Mouse (Mus musculus) frontal cortex, postnatal 10 days (tissue): ENCODE data around the gene Hmgcs2.

Source experiments
- DNase-seq, 2 experiments: peaks; one replicate each; pipeline ENCODE4 v3.0.0; 2022; ENCODE audit warnings: low spot score in 2 of 2, mixed read lengths in 1 of 2

Gene Hmgcs2

DNA sequence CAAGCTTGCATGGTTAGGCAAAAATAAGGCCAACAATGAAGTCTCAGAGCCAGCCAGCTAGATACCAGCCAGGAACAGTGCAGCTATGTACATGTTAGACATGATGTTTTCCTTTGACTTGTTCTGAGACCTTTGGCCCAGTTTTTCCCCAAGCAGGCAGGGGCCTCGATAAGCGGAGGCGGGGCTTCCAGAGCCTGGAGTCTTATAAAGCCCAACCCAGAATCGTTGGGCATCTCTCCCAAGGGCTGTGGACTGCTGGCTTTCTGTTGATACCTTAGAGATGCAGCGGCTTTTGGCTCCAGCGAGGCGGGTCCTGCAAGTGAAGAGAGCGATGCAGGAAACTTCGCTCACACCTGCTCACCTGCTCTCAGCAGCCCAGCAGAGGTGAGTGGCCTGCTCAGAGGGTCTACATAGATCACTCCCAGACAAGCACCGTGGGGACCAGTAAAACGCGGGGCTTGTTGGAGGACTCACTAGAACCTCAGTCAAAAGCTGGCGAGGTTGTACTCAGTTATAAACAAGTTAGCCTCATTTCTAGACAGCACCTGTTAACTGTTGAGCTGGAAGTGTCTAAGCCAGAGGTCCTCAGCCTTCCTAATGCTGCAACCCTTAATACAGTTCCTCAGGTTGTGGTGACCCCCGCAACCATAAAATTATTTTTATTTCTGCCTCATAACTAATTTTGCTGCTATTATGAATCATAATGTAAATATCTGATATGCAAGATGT is at the start of gene Hmgcs2:
TSS of gene Hmgcs2 (plus strand) at position 232 of the 729 bp plus-strand sequence.
- peak; percentile 13 to 15 for DNase-seq

DNA sequence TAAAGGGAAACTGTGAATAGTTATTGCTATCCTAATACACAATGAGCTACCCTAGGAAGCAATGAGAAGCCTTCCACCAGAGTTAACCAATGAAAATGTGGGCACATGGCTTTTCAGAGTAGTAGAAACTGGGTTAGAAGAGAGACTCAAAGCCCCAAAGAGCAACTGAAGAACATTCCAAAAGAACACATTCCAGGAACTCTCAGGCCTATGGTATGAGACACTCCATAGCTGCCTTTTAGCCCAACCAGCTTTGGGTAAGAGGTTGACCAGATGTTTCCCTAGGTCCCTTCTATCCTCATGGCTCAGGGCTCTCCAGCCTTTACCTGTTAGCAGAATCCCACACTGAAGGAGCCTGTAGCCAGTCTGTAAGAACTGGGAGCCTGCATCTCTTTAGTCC is 46.7 kb upstream of the Hmgcs2 start:
- no peak for DNase-seq

- no peak for DNase-seq
Observed at GRCm38 (mm10) chr3:98236266-98236665, 44.0 kb upstream of the Hmgcs2 start.

GRCm38 (mm10) chr3:98237240-98237639 is 43.0 kb upstream of the Hmgcs2 start:
- DNase-seq: no peak

GRCm38 (mm10) chr3:98238150-98238549 is 42.1 kb upstream of the Hmgcs2 start:
- no peak for DNase-seq

- no peak for DNase-seq
Observed at GRCm38 (mm10) chr3:98242051-98242450, 38.2 kb upstream of the Hmgcs2 start.

- no peak for DNase-seq
Observed at GRCm38 (mm10) chr3:98242458-98243037, 37.7 kb upstream of the Hmgcs2 start.

- DNase-seq: no peak
Observed at GRCm38 (mm10) chr3:98245892-98246291, 34.3 kb upstream of the Hmgcs2 start.

- DNase-seq: no peak
Observed at GRCm38 (mm10) chr3:98246985-98247751, 33.1 kb upstream of the Hmgcs2 start.

DNA sequence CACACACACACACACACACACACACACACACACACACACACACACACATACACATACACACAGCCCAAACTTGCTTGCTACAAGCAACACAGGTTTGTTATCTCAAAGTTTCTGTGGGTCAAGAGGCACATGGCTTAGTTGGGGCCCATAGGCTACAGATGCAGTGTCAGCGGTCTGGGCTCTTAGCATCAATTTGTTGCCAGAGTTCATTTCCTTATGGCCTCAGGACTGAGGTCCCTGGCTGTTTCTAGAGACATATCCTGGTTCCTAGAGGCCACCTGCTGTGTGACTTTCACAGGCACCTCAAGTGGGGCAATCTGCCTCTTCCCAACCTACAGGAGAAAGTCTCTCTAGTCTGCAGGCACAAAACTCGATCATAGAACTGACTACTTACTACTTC is 30.9 kb upstream of the Hmgcs2 start:
- DNase-seq: no peak

- DNase-seq: no peak
Observed at GRCm38 (mm10) chr3:98249833-98250448, 30.3 kb upstream of the Hmgcs2 start.

DNA sequence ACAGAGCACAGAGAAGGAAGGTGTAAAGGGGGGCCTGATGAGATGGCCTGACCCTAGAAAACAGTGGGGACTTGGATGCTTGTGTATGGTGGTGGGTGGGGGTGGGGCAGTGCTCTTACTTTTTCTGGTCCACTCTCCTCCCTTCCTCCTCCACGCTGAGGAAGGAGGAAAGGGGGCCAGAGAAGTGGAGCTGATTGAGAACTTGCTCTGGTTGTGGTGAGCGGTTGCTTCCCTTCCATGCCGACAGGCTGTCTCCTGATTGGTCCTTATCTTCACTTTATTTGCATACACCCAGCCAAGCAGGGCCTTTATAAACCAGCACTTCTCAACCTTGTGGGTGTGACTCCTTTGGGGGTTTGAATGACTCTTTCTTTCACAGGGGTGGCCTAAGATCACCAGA is 26.2 kb upstream of the Hmgcs2 start:
- no peak for DNase-seq

DNA sequence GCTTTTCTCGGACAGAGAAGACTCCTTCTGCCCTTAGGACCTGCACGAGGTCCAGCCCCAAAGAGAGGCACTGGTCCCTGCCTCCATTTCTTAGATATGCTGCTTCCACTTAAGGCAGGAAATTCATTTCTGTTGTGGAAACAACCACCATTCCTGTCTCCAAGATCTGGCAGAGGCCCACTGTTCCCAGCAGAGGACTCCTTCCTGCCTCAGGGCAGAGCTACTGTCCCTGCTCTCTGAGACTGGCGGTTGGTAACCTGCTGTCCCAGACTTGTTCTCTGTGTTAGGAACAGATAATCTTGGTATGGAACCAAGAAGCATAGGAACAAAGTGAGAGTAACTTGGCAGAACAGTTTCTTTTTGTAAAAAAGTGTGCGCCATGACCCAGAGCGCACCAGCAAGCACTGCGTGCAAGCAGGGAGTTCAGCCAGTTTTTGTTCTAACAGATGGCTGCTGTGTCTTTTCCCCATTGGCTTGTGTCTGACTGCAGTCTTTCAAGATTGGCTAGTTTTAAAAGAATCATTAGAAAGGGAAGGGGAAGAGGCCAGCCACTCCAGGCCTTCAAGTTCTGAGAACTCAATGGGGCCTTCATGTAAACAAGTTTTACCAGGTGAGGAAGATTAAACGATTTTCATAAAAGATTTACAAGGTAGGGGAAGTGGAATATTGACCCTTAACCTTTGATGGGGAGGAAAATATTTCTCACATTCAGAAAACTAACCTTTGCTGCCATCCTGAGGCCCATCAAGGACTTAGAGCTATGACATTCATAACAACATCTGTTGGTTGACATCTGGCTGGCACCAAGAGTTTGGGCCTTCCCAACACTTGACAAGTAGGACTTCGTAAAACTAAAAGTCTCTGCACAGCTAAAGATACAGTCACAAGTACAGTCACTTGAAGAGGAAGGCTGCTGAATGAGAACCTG is 25.3 kb upstream of the Hmgcs2 start:
- no peak for DNase-seq

DNA sequence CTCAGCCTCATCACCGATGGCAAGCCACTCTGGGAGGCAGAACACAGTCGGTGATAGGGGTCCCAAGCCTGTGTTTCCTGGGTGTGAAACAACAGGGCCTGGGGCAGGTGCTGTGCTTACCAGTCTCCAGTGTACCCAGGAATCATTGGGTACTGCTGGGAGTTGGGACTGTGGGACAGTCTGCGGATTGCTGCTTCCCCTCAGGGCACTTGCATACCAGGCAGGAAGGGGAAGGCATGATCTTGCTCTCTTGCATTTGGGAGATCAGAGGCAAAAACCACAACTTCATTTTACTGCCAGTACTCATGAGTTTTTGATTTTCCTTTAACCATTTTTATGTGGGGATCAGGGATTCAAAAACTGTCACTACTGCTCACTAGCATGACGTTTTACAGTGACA is 21.5 kb upstream of the Hmgcs2 start:
- no peak for DNase-seq

GRCm38 (mm10) chr3:98259271-98259751 is 20.9 kb upstream of the Hmgcs2 start:
- DNase-seq: peak in 1 of 2 experiments; percentile 28

GRCm38 (mm10) chr3:98260534-98260933 is 19.7 kb upstream of the Hmgcs2 start:
- DNase-seq: no peak

DNA sequence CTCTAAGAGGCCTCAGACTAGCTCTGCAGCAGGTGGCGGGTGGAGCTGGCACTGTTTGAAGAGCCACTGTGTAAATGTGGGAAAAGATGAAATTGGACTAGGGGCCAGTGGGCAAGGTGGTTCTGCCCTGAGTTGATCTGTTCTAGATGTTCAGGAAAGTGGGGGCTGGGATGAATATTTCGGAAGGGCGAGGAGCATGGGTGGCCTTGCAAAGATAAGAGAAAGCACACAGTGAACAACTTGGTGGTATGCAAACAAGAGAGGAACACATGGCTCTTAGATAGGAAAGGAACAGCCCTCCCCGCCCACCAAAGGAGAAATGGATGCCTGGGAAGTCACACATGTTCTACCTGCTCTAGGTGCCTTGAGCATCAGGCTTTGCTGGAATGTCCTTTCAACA is 18.8 kb upstream of the Hmgcs2 start:
- DNase-seq: no peak

GRCm38 (mm10) chr3:98262133-98262532 is 18.1 kb upstream of the Hmgcs2 start:
- no peak for DNase-seq

DNA sequence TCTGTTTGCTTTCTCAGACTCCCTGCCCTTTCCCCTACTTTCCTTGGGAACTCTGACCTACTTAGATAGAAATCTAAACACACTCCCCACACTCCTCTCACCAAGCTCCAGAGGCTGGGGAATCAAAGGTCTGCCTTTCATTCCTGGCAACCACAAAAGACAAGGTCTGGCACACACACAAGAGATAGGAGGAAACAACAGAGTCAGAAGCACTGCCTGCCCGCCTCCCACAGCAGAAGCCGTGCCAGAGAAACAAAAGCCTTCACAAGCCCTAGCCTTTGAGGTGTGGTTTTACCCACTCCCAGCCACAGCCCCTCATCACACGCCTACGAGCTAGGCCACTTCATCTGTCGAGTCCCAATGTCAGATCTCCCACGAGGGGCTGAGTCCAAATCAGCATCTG is 13.0 kb upstream of the Hmgcs2 start:
- peak in 1 of 2 experiments; percentile 13 for DNase-seq

DNA sequence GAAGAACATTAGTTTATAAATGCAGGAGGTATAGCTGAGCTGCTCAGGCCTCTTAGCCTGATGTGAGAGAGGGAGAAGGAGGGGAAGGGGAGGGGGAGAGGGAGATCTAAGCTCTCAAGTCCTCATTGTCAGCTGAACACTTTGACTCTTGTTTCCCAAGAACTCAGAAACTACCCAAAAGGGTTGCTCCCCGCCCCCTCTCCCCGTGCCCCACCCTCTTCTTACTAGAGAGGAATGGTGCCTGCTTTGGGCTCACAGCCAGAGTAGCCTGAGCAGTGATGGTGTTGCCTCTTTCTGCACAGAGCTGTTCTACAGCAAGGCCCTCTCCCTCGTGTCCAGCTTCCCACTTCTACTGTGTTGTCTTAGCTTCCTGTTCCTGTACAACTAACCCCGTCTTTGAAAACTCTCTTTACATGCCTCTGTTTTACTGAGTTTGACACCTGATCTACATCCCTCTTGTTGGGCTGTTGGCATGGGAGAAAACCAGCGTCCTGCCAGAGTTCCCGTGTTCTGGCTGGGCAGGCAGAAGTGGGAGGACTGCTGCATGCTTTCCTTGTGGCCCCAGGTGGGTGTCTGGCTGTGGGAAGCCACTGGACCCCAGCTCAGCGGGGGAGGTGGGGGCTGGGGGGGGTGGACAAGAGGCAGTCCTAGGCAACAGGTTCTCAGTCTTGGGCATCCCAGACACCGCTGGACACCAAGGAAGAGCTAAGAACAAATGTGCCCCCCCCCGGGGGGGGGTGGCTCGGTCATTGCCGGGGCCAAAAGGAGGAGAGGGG is 6.4 kb upstream of the Hmgcs2 start:
- DNase-seq: no peak
